Mouse (Mus musculus) hindbrain, embryonic 13.5 days (tissue): ENCODE measurements around the gene Gm20696. TPM values are rescaled to one million over a fixed set of nuclear protein-coding genes. Genes with fewer than 3 reads are reported as not detected.

Experiments used
- ATAC-seq: fragments of 200-750 bp; cut with Nextera tagmentation; 2 replicates; pipeline ENCODE4 v1.8.0; 2017; ENCODE audit warnings: moderate TSS enrichment; ENCODE audit not compliant: low FRiP score
- H3K27ac ChIP-seq: fragments of 300-500 bp; sonication (generic); 2 replicates; pipeline ENCODE4 v1.5.1; 2015; ENCODE audit warnings: inconsistent platforms, mild to moderate bottlenecking, moderate library complexity
- H3K27me3 ChIP-seq: fragments of 300-500 bp; sonication (generic); 2 replicates; pipeline ENCODE4 v1.6.1; 2015; ENCODE audit warnings: mild to moderate bottlenecking, inconsistent platforms
- H3K36me3 ChIP-seq: fragments of 300-500 bp; sonication (generic); 2 replicates; pipeline ENCODE4 v1.6.1; 2015; ENCODE audit warnings: mild to moderate bottlenecking, inconsistent platforms
- H3K4me1 ChIP-seq: fragments of 300-500 bp; sonication (generic); replicated peaks from 2 replicates; pipeline ENCODE4 v1.6.1; 2015; ENCODE audit warnings: inconsistent platforms
- H3K4me2 ChIP-seq: fragments of 300-500 bp; sonication (generic); 2 replicates; pipeline ENCODE4 v1.6.1; 2015; ENCODE audit warnings: inconsistent platforms, mild to moderate bottlenecking, moderate library complexity
- H3K4me3 ChIP-seq: fragments of 300-500 bp; sonication (generic); 2 replicates; pipeline ENCODE4 v1.5.1; 2015; ENCODE audit warnings: mild to moderate bottlenecking, inconsistent platforms
- H3K9ac ChIP-seq: fragments of 300-500 bp; sonication (generic); 2 replicates; pipeline ENCODE4 v1.6.1; 2015; ENCODE audit warnings: mild to moderate bottlenecking, inconsistent platforms
- H3K9me3 ChIP-seq: fragments of 300-500 bp; sonication (generic); 2 replicates; pipeline ENCODE4 v1.6.1; 2016; ENCODE audit warnings: inconsistent platforms
- WGBS: fragments of 180-500 bp; shearing (Covaris S2); methylation state at CpG from one replicate; pipeline ENCODE4 v1.1.7; 2015; 5-methylcytosine and 5-hydroxymethylcytosine counted together
- polyA plus RNA-seq: library from polyadenylated mRNA; unstranded; fragments of >200 nt; fragmentation: Nextera tagmentation; extraction: Ambion mirVana; gene quantifications from 2 replicates; pipeline ENCODE4 v1.2.1, GENCODE M21; 2015

The Gm20696 gene
- polyA plus RNA-seq, 1 experiment from 2014 or later, result 2.7 TPM

DNA sequence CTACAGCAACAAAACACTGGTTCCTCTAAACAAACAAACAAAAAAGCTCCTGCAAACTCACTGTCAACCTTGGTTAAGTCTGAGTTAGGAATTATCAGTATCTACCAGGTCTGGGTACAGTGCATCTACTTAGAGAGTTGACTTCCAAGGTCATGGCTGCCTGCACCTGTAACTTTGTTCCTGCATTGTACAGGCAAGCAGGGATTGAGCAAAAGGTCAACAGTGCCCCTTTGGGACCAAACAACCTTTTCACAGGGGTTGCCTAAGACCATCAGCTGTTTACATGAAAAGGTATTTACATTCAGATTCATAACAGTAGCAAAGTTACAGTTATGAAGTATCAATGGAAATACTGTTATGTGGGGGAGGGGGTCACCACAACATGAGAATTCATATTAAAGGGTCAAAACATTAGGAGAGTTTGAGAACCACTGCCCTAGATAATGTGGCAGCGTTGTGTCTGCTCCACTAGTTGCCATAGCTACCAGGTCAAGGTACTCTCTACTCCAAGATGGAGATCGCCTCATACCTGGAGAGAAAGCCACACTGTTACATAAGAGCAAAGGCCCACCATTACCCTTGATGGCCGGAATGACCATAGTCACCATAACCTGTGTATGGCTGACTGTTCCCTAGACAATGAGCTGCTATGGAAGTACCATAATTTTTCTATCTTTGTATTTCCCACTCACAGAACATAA, 165.9 kb downstream of the Gm20696 start:
- H3K9ac ChIP-seq, result no peak overlapping the region
- H3K27me3 ChIP-seq, result no peaks in the 10 kb centered on the region
- no peaks in the 10 kb centered on the region for H3K9me3 ChIP-seq
- H3K27ac ChIP-seq, result no peak overlapping the region
- 93% methylated on average over 3 of the region's 3 CpGs for WGBS
- no peak overlapping the region for H3K4me2 ChIP-seq
- H3K4me1 ChIP-seq, result 0 out of 2 replicates have a peak, but pooled peaks cover 3% of the 10 kb centered on the region
- no peak overlapping the region for H3K4me3 ChIP-seq
- no peaks in the 10 kb centered on the region for H3K36me3 ChIP-seq
- no peak for ATAC-seq

- 91% methylated on average over 7 of the region's 7 CpGs for whole genome bisulfite sequencing
- Histone ChIP-seq H3K36me3 (no peaks in the 10 kb centered on the region), H3K4me3 (no peak overlapping the region), H3K4me2 (no peak overlapping the region), H3K9me3 (no peaks in the 10 kb centered on the region), H3K27ac (no peak overlapping the region), H3K4me1 (no peaks in the 10 kb centered on the region), H3K27me3 (no peaks in the 10 kb centered on the region), H3K9ac (no peak overlapping the region)
- no peak for ATAC-seq
Measured at GRCm38 (mm10) chr6:99498082-99498481, 168.5 kb downstream of the Gm20696 start.

DNA sequence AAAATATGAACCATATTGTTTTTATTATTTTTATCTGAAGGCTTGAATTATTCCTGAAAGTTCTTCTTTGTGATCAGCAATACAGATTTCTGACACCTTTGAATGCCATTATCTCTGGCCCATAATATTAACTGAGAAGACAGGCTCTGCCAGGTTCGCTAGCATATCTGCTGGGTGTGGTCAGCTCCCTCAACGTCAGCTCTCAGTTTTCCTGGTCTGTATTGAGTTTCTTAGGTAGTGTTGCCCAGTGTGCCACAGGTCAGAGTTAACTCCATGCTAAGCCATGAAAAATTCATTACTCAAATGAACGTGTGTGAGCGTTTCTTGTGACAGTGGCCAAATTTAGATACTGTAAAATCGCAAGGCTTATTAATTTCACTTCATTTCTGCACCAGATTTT, 170.5 kb downstream of the Gm20696 start:
- no peak for ATAC-seq
- 77% methylated on average over 5 of the region's 5 CpGs for WGBS
- Histone ChIP-seq H3K9me3 (no peaks in the 10 kb centered on the region), H3K9ac (no peak overlapping the region), H3K4me2 (no peak overlapping the region), H3K4me3 (no peak overlapping the region), H3K27me3 (no peaks in the 10 kb centered on the region), H3K4me1 (no peaks in the 10 kb centered on the region), H3K36me3 (no peaks in the 10 kb centered on the region), H3K27ac (no peak overlapping the region)

DNA sequence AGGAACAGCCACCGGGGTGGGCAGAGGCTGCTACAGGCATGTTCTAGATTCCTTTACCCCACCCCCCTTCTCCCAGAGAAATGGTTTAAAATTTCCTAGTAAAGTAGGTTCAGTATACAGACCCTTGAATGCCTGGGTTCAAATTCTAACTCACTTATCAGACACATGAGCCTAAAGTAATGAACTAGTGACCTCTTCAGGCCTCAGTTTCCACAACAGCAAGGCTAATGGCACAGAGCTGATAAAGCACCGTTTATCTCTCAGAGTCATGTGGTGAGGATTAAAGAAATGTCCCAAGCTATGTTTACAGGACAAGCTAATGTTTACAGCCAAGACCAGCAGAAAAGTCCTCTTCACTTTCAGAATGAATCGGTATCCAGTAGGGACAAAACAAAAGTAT, 173.7 kb downstream of the Gm20696 start:
- H3K27ac ChIP-seq, result no peak overlapping the region
- H3K4me2 ChIP-seq, result no peak overlapping the region
- H3K36me3 ChIP-seq, result no peaks in the 10 kb centered on the region
- no peaks in the 10 kb centered on the region for H3K9me3 ChIP-seq
- no peak overlapping the region for H3K9ac ChIP-seq
- 50% methylated on average over 3 of the region's 3 CpGs for WGBS
- H3K4me3 ChIP-seq, result no peak overlapping the region
- peaks cover 14% of the 10 kb centered on the region; the same call in 1 of the 2 replicates for H3K27me3 ChIP-seq
- H3K4me1 ChIP-seq, result no peaks in the 10 kb centered on the region
- ATAC-seq, result no peak

- no peak for ATAC-seq
- Histone ChIP-seq H3K36me3 (no peaks in the 10 kb centered on the region), H3K27me3 (peaks cover 14% of the 10 kb centered on the region; the same call in 1 of the 2 replicates), H3K9ac (no peak overlapping the region), H3K9me3 (no peaks in the 10 kb centered on the region), H3K4me1 (no peaks in the 10 kb centered on the region), H3K4me2 (no peak overlapping the region), H3K4me3 (no peak overlapping the region), H3K27ac (no peak overlapping the region)
- WGBS, result 87% methylated on average over 6 of the region's 6 CpGs
Measured at GRCm38 (mm10) chr6:99491979-99492544, 174.5 kb downstream of the Gm20696 start.

- Histone ChIP-seq H3K9ac (no peak overlapping the region), H3K9me3 (no peaks in the 10 kb centered on the region), H3K4me2 (no peak overlapping the region), H3K27me3 (peaks cover 14% of the 10 kb centered on the region; the same call in 1 of the 2 replicates), H3K4me1 (peaks cover 2% of the 10 kb centered on the region), H3K27ac (no peak overlapping the region), H3K36me3 (no peaks in the 10 kb centered on the region), H3K4me3 (no peak overlapping the region)
- WGBS, result 85% methylated on average over 3 of the region's 3 CpGs
- no peak for ATAC-seq
Measured at GRCm38 (mm10) chr6:99491146-99491545, 175.5 kb downstream of the Gm20696 start.

DNA sequence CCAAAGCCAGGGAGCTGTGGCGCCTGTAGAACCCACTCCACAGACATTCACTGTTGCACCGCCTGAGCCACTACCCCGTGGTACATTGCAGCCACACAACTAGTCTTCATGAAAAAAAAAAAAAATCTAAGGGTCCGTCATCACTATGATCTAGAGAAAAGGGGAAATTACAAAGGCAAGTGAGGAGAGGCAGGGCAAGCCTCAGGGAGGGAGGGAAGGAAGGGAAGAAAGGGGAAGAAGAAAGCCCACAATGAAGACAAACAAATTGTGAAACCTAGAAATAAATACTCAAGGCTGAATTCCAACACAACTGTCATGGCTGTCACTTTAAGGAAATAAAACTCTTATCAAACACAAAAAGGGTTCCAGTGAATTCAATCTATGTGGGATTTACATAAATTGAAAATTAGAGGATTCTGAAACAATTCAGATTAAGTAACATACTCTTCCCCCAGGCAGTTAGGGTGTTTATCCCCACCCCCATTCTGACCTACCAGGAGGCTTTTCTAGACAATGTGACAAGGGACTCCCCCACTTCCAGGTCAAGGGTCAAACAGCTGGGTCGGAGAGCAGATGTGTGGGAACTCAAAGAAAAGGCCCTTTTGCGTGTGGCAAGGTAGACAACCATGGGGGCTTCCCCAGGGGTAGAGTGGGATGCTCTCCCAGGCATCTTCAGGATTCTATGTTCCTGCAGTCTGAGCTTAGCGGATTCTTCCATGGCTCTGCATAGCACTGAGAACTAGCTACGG, 176.5 kb downstream of the Gm20696 start:
- Histone ChIP-seq H3K27me3 (peaks cover 14% of the 10 kb centered on the region; the same call in 1 of the 2 replicates), H3K4me2 (no peak overlapping the region), H3K9me3 (no peaks in the 10 kb centered on the region), H3K9ac (no peak overlapping the region), H3K4me1 (peaks cover 13% of the 10 kb centered on the region), H3K27ac (no peak overlapping the region), H3K36me3 (no peaks in the 10 kb centered on the region), H3K4me3 (no peak overlapping the region)
- 71% methylated on average over 8 of the region's 8 CpGs for WGBS
- no peak for ATAC-seq

GRCm38 (mm10) chr6:99489423-99489822, 177.2 kb downstream of the Gm20696 start:
- no peak overlapping the region for H3K4me3 ChIP-seq
- H3K4me1 ChIP-seq, result peaks cover 19% of the 10 kb centered on the region
- H3K36me3 ChIP-seq, result no peaks in the 10 kb centered on the region
- H3K9me3 ChIP-seq, result no peaks in the 10 kb centered on the region
- H3K9ac ChIP-seq, result no peak overlapping the region
- no peak overlapping the region for H3K4me2 ChIP-seq
- WGBS, result 88% methylated on average over 10 of the region's 10 CpGs
- ATAC-seq, result no peak
- H3K27me3 ChIP-seq, result peaks cover 14% of the 10 kb centered on the region; the same call in 1 of the 2 replicates
- H3K27ac ChIP-seq, result no peak overlapping the region

- Histone ChIP-seq H3K36me3 (no peaks in the 10 kb centered on the region), H3K9ac (no peak overlapping the region), H3K27ac (peak overlapping the region; percentile 85), H3K4me2 (0 out of 2 replicates have a peak overlapping the region, but pooled peaks have one; percentile 13), H3K27me3 (peaks cover 14% of the 10 kb centered on the region; the same call in 1 of the 2 replicates), H3K9me3 (no peaks in the 10 kb centered on the region), H3K4me3 (no peak overlapping the region), H3K4me1 (peaks cover 24% of the 10 kb centered on the region)
- 64% methylated on average over 12 of the region's 12 CpGs for WGBS
- ATAC-seq, result no peak; the same call in 1 of the 2 replicates
Measured at GRCm38 (mm10) chr6:99485884-99486640, 180.5 kb downstream of the Gm20696 start.

DNA sequence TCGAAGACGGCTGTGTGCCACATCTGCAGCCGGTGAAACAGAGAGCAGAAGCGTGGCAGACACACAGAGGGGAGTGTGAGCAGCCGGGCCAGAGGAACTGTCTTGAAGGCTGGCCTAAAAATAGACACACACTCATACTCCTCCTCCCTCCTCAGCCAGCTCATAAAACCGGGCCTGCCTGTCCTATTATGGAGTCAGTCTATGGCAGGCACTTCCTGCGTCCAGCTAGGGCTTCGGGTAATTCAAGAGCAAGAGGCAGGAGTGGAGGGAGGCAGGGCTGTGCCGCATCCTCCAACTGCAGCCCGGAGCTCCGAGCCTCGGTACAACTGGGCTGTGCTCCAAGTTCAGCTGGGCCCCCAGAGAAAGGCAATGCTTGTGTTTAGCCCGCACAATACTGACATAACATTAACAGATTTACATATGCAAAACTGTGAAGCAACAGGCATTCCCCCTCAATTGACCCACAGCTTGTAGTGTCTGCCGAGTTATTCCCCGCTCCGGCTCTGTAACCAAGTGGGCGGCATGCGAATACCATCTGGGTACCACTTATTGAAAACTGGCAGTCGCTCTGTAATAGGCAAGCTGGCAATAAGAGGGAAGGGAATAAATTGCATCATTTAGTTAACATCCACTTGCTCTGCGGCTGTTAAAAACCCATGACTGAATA, 181.2 kb downstream of the Gm20696 start:
- Histone ChIP-seq H3K4me2 (peak overlapping the region; percentile 45), H3K9me3 (no peaks in the 10 kb centered on the region), H3K4me3 (peak overlapping the region; percentile 3; the same call in 1 of the 2 replicates), H3K9ac (peak overlapping the region; percentile 36; the same call in 1 of the 2 replicates), H3K27me3 (peaks cover 10% of the 10 kb centered on the region; the same call in 1 of the 2 replicates), H3K36me3 (no peaks in the 10 kb centered on the region), H3K27ac (peak overlapping the region; percentile 85), H3K4me1 (peaks cover 24% of the 10 kb centered on the region)
- ATAC-seq, result peak; percentile 92
- 17% methylated on average over 20 of the region's 20 CpGs for WGBS

- Histone ChIP-seq H3K9me3 (no peaks in the 10 kb centered on the region), H3K9ac (peak overlapping the region; percentile 36; the same call in 1 of the 2 replicates), H3K4me3 (peak overlapping the region; percentile 3; the same call in 1 of the 2 replicates), H3K27me3 (peaks cover 8% of the 10 kb centered on the region; the same call in 1 of the 2 replicates), H3K4me1 (peaks cover 24% of the 10 kb centered on the region), H3K27ac (peak overlapping the region; percentile 85), H3K4me2 (peak overlapping the region; percentile 45), H3K36me3 (no peaks in the 10 kb centered on the region)
- ATAC-seq, result no peak
- 48% methylated on average over 8 of the region's 8 CpGs for WGBS
Measured at GRCm38 (mm10) chr6:99484884-99485216, 181.7 kb downstream of the Gm20696 start.
